In genomic region chr15:3909471-3909870, GRCm38 (mm10) we compare ENCODE assay signal across 28 mouse cellular contexts.
DNase-seq lines count a peak whose midpoint lies in the region; ATAC-seq and TF ChIP-seq lines count a peak whose summit lies in the region.
"Had no signal": no experiment of that assay in that cellular context is flagged by ENCODE, and none has a peak within 500 bp of the region (broad histone marks: within the 10 kb centered on the region; RNA-seq: fewer than 3 reads in every experiment).

No protein-coding gene starts in this region.

- 40% methylated on average over 3 of the region's 3 CpGs for WGBS in heart, embryonic 11.5 days (ENCODE audit: insufficient replicate concordance)

- peaks cover 2% of the 10 kb centered on the region; the same call in 1 of the 2 replicates for H3K4me1 ChIP-seq in heart, embryonic 11.5 days (ENCODE audit: control insufficient read depth, insufficient read depth, low read length)
- H3K4me1 ChIP-seq: forebrain, embryonic 12.5 days; hindbrain, embryonic 12.5 days; intestine, embryonic 15.5 days; midbrain, embryonic 10.5 days; neural tube, embryonic 12.5 days; stomach, embryonic 15.5 days had no signal

- H3K4me2 ChIP-seq in heart, embryonic 11.5 days: no peak overlapping the region
- H3K4me2 ChIP-seq: forebrain, embryonic 12.5 days; heart, embryonic 13.5 days; hindbrain, embryonic 12.5 days; intestine, embryonic 15.5 days; lung, embryonic 14.5 days; neural tube, embryonic 12.5 days; stomach, embryonic 15.5 days had no signal

- ATAC-seq in heart, embryonic 11.5 days (replicated peaks; ENCODE audit: insufficient number of reproducible peaks, low FRiP score, low TSS enrichment): no peak
- no peak for ATAC-seq in CD4-positive, CD25-positive, alpha-beta regulatory T cell, adult 4 months
- no peak for ATAC-seq in megakaryocyte, adult 5-6 weeks (ENCODE audit: poor library complexity, severe bottlenecking)
- ATAC-seq: forebrain, postnatal 0 days; hindbrain, postnatal 0 days; intestine, embryonic 15.5 days; midbrain, embryonic 16.5 days had no signal

- DNase-seq in heart, adult 18-20 months: peak; percentile 13 to 19
- DNase-seq in gastrocnemius, adult 2 months: peak; percentile 62
- peak; percentile 5 for DNase-seq in gastrocnemius, postnatal 14 days
- DNase-seq in heart, postnatal 4 days: peak; percentile 6
- DNase-seq in retina, embryonic 14.5 days (ENCODE audit: low spot score): no peak
- DNase-seq: adrenal gland, postnatal 10 days; B cell, adult 2 months; cerebellum, adult 11-12 months; liver; thymus, postnatal 14 days had no signal

- intact Hi-C loops in gastrocnemius, adult 2 months (cut with DNase I): loop anchor here (2.0 to 10.0 kb wide), 4 partner anchors 322 to 705 kb away; no protein-coding TSS in a partner anchor
- intact Hi-C loops in gastrocnemius, postnatal 14 days (cut with DNase I; ENCODE audit: low total_unique reads): no loop called here

- H3K9me3 ChIP-seq in heart, embryonic 11.5 days (replicated peaks; ENCODE audit: control insufficient read depth, low read length): no peaks in the 10 kb centered on the region
- H3K9me3 ChIP-seq: forebrain, embryonic 12.5 days; G1E; heart, embryonic 13.5 days; hindbrain, embryonic 12.5 days; intestine, embryonic 15.5 days; midbrain, embryonic 10.5 days; neural tube, embryonic 12.5 days; stomach, embryonic 15.5 days had no signal

- H3K27me3 ChIP-seq in heart, embryonic 11.5 days (ENCODE audit: control insufficient read depth, insufficient read depth, low read length): no peaks in the 10 kb centered on the region
- H3K27me3 ChIP-seq: forebrain, embryonic 12.5 days; heart, embryonic 13.5 days; hindbrain, embryonic 12.5 days; intestine, embryonic 15.5 days; neural tube, embryonic 12.5 days; stomach, embryonic 15.5 days had no signal

- no peak overlapping the region for H3K27ac ChIP-seq in heart, embryonic 11.5 days (ENCODE audit: low read depth, low read length)
- H3K27ac ChIP-seq in gastrocnemius, adult 2 months: peak overlapping the region; percentile 77
- H3K27ac ChIP-seq: forebrain, embryonic 12.5 days; heart, embryonic 13.5 days; hindbrain, embryonic 12.5 days; hindbrain, postnatal 0 days; intestine, embryonic 15.5 days; layer of hippocampus, adult 2 months; liver, embryonic 14.5 days; midbrain, embryonic 10.5 days; neural tube, embryonic 12.5 days; stomach, embryonic 15.5 days had no signal

- no peak for TF ChIP-seq CTCF in gastrocnemius, adult 2 months (IDR thresholded peaks at IDR 0.05)

- H3K4me3 ChIP-seq in heart, embryonic 11.5 days (ENCODE audit: low read depth, low read length): no peak overlapping the region
- peak overlapping the region; percentile 38 for H3K4me3 ChIP-seq in gastrocnemius, adult 2 months
- H3K4me3 ChIP-seq: erythroblast, embryonic 14.5 days; forebrain, embryonic 12.5 days; heart, embryonic 13.5 days; hindbrain, embryonic 12.5 days; intestine, embryonic 15.5 days; layer of hippocampus, adult 2 months; midbrain, embryonic 10.5 days; neural tube, embryonic 12.5 days; stomach, embryonic 15.5 days had no signal

- H3K36me3 ChIP-seq in heart, embryonic 11.5 days (ENCODE audit: control insufficient read depth, insufficient read depth, low read length): no peaks in the 10 kb centered on the region
- H3K36me3 ChIP-seq: forebrain, embryonic 12.5 days; G1E; heart, embryonic 13.5 days; hindbrain, embryonic 12.5 days; intestine, embryonic 15.5 days; midbrain, embryonic 10.5 days; neural tube, embryonic 12.5 days; stomach, embryonic 15.5 days had no signal

- H3K9ac ChIP-seq in heart, embryonic 11.5 days (ENCODE audit: low read depth, low read length): no peak overlapping the region
- H3K9ac ChIP-seq: forebrain, embryonic 12.5 days; forebrain, postnatal 0 days; heart, embryonic 13.5 days; hindbrain, embryonic 12.5 days; intestine, embryonic 15.5 days; liver, embryonic 14.5 days; lung, embryonic 14.5 days; neural tube, embryonic 12.5 days; stomach, embryonic 15.5 days had no signal
